Mouse (Mus musculus): ENCODE measurements at regions not wholly inside any gene's neighbourhood (a gene's known extent, or its start where the extent isn't known, plus 50 kb on each side); places are given as distances from the start of the nearest gene placed in this dataset.

GRCm38 (mm10) chr15:45016741-45017140 lies 4882.6 kb downstream of the 9330182O14Rik start:
- DNase-seq (ENCODE audit: low spot score in 2 of 2), result peak; percentile 44 to 55

GRCm38 (mm10) chr15:45018086-45018485 lies 4883.9 kb downstream of the 9330182O14Rik start:
- DNase-seq (ENCODE audit: low spot score in 2 of 2), result no peak

- DNase-seq (ENCODE audit: low spot score in 2 of 2), result peak in 1 of 2 experiments; percentile 17
Observed at GRCm38 (mm10) chr15:45021790-45022189, 4887.6 kb downstream of the 9330182O14Rik start.
